Mouse (Mus musculus) lung, embryonic 14.5 days (tissue): ENCODE measurements at regions not wholly inside any gene's neighbourhood (a gene's known extent, or its start where the extent isn't known, plus 50 kb on each side); places are given as distances from the start of the nearest gene placed in this dataset.
A peak's percentile ranks its signal among the peaks of the same experiment; 100 is the strongest.

Experiments
- ATAC-seq: fragments of 200-750 bp; cut with Nextera tagmentation; 2 replicates; pipeline ENCODE4 v1.8.0; 2017; ENCODE audit warnings: mild to moderate bottlenecking, moderate TSS enrichment, moderate library complexity; ENCODE audit not compliant: insufficient read depth
- DNase-seq: peaks from one replicate; pipeline ENCODE4 v3.0.0-alpha.2; 2015
- H3K27ac ChIP-seq: fragments of 300-500 bp; sonication (generic); 2 replicates; pipeline ENCODE4 v1.5.1; 2014; ENCODE audit warnings: low read depth, mild to moderate bottlenecking, moderate library complexity
- H3K27me3 ChIP-seq: fragments of 300-500 bp; sonication (generic); 2 replicates; pipeline ENCODE4 v1.6.1; 2014; ENCODE audit warnings: low read length, control low read depth; ENCODE audit not compliant: insufficient read depth
- H3K36me3 ChIP-seq: fragments of 300-500 bp; sonication (generic); 2 replicates; pipeline ENCODE4 v1.6.1; 2014; ENCODE audit warnings: control low read depth; ENCODE audit not compliant: insufficient read depth
- H3K4me1 ChIP-seq: fragments of 300-500 bp; sonication (generic); 2 replicates; pipeline ENCODE4 v1.6.1; 2014; ENCODE audit warnings: antibody characterized with exemption, control low read depth; ENCODE audit not compliant: insufficient read depth
- H3K4me2 ChIP-seq: fragments of 300-500 bp; sonication (generic); 2 replicates; pipeline ENCODE4 v1.6.1; 2014; ENCODE audit warnings: mild to moderate bottlenecking
- H3K4me3 ChIP-seq: fragments of 300-500 bp; sonication (generic); 2 replicates; pipeline ENCODE4 v1.5.1; 2014; ENCODE audit warnings: low read depth, low read length
- H3K9ac ChIP-seq: fragments of 300-500 bp; sonication (generic); 2 replicates; pipeline ENCODE4 v1.6.1; 2014
- H3K9me3 ChIP-seq: fragments of 300-500 bp; sonication (generic); 2 replicates; pipeline ENCODE4 v1.6.1; 2016; ENCODE audit warnings: low read depth, low read length, control low read depth
- CTCF ChIP-seq: IDR thresholded peaks from 2 replicates; pipeline ENCODE4 v1.5.1; 2016; ENCODE audit warnings: antibody characterized with exemption, low read depth
- WGBS: fragments of 180-500 bp; shearing (Covaris S2); extraction: QIAGEN DNeasy Blood & Tissue Kit; methylation state at CpG from one replicate; pipeline ENCODE4 v1.1.7; 2014; 5-methylcytosine and 5-hydroxymethylcytosine counted together

DNA sequence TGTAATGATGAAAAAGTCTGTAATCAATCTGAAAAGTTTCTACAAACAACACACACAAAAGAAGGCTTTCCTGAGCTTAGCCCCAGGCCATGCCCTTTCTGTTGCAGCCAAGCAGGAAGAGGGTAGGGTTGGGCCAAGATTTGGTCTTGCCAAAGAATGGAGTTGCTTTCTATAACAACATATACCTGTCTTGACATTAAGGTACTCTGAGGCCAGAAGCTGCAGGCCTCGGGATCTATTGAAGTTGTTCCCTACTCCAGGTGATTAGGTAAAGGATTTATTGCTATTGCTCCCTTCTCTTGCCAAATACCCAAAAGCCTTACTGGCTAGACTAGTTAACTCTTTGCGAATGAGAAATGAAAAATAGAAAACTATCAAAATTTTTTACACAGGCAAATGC, 951.8 kb upstream of the 1700009N14Rik start:
- H3K4me2 ChIP-seq: no peak overlapping the region
- no peaks in the 10 kb centered on the region for H3K36me3 ChIP-seq
- no peaks in the 10 kb centered on the region for H3K9me3 ChIP-seq
- no peak for TF ChIP-seq CTCF
- no peak overlapping the region for H3K27ac ChIP-seq
- DNase-seq (no peak), ATAC-seq (no peak)
- H3K9ac ChIP-seq: no peak overlapping the region
- H3K27me3 ChIP-seq: no peaks in the 10 kb centered on the region
- no peaks in the 10 kb centered on the region for H3K4me1 ChIP-seq
- WGBS: 78% methylated on average over 2 of the region's 2 CpGs
- H3K4me3 ChIP-seq: no peak overlapping the region

DNA sequence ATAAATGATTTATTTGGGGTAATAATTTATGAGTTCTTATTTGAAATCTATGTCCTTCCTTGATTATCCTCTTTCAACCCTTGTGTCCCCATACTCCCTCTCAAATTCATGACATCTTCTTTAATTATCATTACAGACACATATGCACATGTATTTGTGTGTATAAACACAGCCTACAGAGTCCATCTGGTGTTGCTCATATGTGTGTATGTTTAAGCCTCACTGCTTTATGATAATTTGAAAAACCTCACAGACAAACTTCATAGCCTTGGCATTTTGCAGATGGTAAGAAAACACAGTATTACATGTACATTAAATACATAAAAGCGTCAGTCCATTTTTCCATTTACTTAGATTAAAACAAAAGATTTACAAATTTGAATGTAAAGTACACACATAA, 944.2 kb upstream of the 1700009N14Rik start:
- no peak overlapping the region for H3K4me3 ChIP-seq
- no peaks in the 10 kb centered on the region for H3K36me3 ChIP-seq
- no peak overlapping the region for H3K4me2 ChIP-seq
- no peaks in the 10 kb centered on the region for H3K27me3 ChIP-seq
- ATAC-seq (no peak), DNase-seq (no peak)
- TF ChIP-seq CTCF: no peak
- H3K9me3 ChIP-seq: no peaks in the 10 kb centered on the region
- no peaks in the 10 kb centered on the region for H3K4me1 ChIP-seq
- no peak overlapping the region for H3K27ac ChIP-seq
- 85% methylated on average over 1 of the region's 1 CpGs for WGBS
- H3K9ac ChIP-seq: no peak overlapping the region

DNA sequence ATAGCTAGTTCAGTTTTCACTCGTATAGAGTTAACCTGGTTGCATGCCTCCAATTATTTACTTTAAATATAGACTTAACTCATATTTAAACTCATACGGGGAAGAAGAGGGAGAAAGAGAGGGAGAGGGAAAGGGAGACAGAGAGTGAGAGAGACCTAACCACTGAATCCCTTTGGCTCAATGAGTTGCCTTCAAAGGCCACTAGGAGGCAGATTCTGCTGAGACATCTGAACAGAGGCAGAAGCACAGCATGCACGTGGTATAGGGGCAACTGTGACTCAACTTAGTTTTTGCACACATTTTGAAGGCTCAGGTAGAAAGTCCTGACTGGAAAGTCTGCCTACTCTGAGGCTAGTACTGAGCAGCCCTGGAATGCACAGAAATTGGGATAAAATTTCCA, 942.9 kb upstream of the 1700009N14Rik start:
- H3K4me2 ChIP-seq: no peak overlapping the region
- peak; percentile 18; the same call in 1 of the 2 replicates for TF ChIP-seq CTCF
- no peaks in the 10 kb centered on the region for H3K27me3 ChIP-seq
- DNase-seq (peak; percentile 6), ATAC-seq (no peak)
- no peaks in the 10 kb centered on the region for H3K36me3 ChIP-seq
- no peaks in the 10 kb centered on the region for H3K9me3 ChIP-seq
- no peak overlapping the region for H3K9ac ChIP-seq
- no peak overlapping the region for H3K4me3 ChIP-seq
- no peak overlapping the region for H3K27ac ChIP-seq
- no peaks in the 10 kb centered on the region for H3K4me1 ChIP-seq
- WGBS: 72% methylated on average over 3 of the region's 3 CpGs

DNA sequence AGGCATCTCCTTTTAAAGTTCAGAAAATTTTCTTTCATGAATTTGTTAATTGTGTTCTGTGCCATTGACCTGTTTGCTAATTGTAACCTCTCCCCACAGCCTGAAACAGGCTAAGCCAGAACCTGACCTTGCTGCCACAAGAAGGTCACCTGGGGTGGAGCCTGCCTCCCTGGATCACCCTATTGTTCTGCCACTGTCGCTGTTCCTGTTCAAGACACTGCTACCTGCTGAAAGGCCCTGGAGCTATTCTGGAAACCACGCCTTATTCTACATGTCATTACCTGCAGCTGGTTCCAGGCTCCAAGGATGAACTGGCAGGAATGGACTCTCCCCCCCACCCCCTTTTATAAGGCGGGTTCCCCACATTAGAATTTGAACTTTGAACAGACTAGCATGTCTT, 931.0 kb upstream of the 1700009N14Rik start:
- ATAC-seq (no peak), DNase-seq (no peak)
- Histone ChIP-seq H3K27ac (no peak overlapping the region), H3K4me3 (no peak overlapping the region), H3K9me3 (no peaks in the 10 kb centered on the region), H3K4me2 (no peak overlapping the region), H3K9ac (no peak overlapping the region), H3K36me3 (no peaks in the 10 kb centered on the region), H3K27me3 (no peaks in the 10 kb centered on the region), H3K4me1 (no peaks in the 10 kb centered on the region)
- no peak for TF ChIP-seq CTCF
- WGBS: 69% methylated on average over 3 of the region's 3 CpGs
